Mouse (Mus musculus): ENCODE results near the gene Wdr83os. TPM values are rescaled to one million over a fixed set of nuclear protein-coding genes. Genes with fewer than 3 reads are reported as not detected.
"Not testable (repeated sequence)": the region's sequence is repeated elsewhere in the genome, so short reads cannot be mapped to it uniquely, and the experiment has no call there.

Gene Wdr83os
- total RNA-seq, 1 experiment from 2014 or later, result 51.9 TPM

- ATAC-seq (replicated peaks in 1 of 2; ENCODE audit: insufficient read depth in 1 of 2, low FRiP score in 2 of 2, low TSS enrichment in 1 of 2, low read depth in 1 of 2, poor library complexity in 2 of 2, severe bottlenecking in 2 of 2), result no peak
These were observed 12.6 kb upstream of the Wdr83os start, which contains the start of gene Gm5741 for GRCm38 (mm10) chr8:85067982-85068381. Gene Gm5741, minus strand, starts transcription at chr8:85067982.

GRCm38 (mm10) chr8:85071041-85071440 is 9.5 kb upstream of the Wdr83os start:
- ATAC-seq (replicated peaks in 1 of 2; ENCODE audit: insufficient read depth in 1 of 2, low FRiP score in 2 of 2, low TSS enrichment in 1 of 2, low read depth in 1 of 2, poor library complexity in 2 of 2, severe bottlenecking in 2 of 2), result no peak

GRCm38 (mm10) chr8:85071514-85072281 is 8.8 kb upstream of the Wdr83os start, which contains the start of gene Dhps:
Gene Dhps, plus strand, starts transcription at chr8:85071757.
- ATAC-seq (replicated peaks in 1 of 2; ENCODE audit: insufficient read depth in 1 of 2, low FRiP score in 2 of 2, low TSS enrichment in 1 of 2, low read depth in 1 of 2, poor library complexity in 2 of 2, severe bottlenecking in 2 of 2), result peak; percentile 89 to 91

GRCm38 (mm10) chr8:85072364-85072929 is 8.1 kb upstream of the Wdr83os start:
- 0 out of 4 replicates have a peak, but pooled peaks of 1 of the 2 experiments have one; percentile 2 for ATAC-seq (replicated peaks in 1 of 2; ENCODE audit: insufficient read depth in 1 of 2, low FRiP score in 2 of 2, low TSS enrichment in 1 of 2, low read depth in 1 of 2, poor library complexity in 2 of 2, severe bottlenecking in 2 of 2)

- no peak for ATAC-seq (replicated peaks in 1 of 2; ENCODE audit: insufficient read depth in 1 of 2, low FRiP score in 2 of 2, low TSS enrichment in 1 of 2, low read depth in 1 of 2, poor library complexity in 2 of 2, severe bottlenecking in 2 of 2)
These were observed 7.4 kb upstream of the Wdr83os start for GRCm38 (mm10) chr8:85073041-85073612.

GRCm38 (mm10) chr8:85074167-85074566 is 6.4 kb upstream of the Wdr83os start:
- ATAC-seq (replicated peaks in 1 of 2; ENCODE audit: insufficient read depth in 1 of 2, low FRiP score in 2 of 2, low TSS enrichment in 1 of 2, low read depth in 1 of 2, poor library complexity in 2 of 2, severe bottlenecking in 2 of 2), result no peak

GRCm38 (mm10) chr8:85074617-85075016 is 5.9 kb upstream of the Wdr83os start:
- ATAC-seq (replicated peaks in 1 of 2; ENCODE audit: insufficient read depth in 1 of 2, low FRiP score in 2 of 2, low TSS enrichment in 1 of 2, low read depth in 1 of 2, poor library complexity in 2 of 2, severe bottlenecking in 2 of 2), result no peak

GRCm38 (mm10) chr8:85076001-85076400 is 4.5 kb upstream of the Wdr83os start:
- ATAC-seq (replicated peaks in 1 of 2; ENCODE audit: insufficient read depth in 1 of 2, low FRiP score in 2 of 2, low TSS enrichment in 1 of 2, low read depth in 1 of 2, poor library complexity in 2 of 2, severe bottlenecking in 2 of 2), result no peak

- ATAC-seq (replicated peaks in 1 of 2; ENCODE audit: insufficient read depth in 1 of 2, low FRiP score in 2 of 2, low TSS enrichment in 1 of 2, low read depth in 1 of 2, poor library complexity in 2 of 2, severe bottlenecking in 2 of 2), result peak; percentile 48 to 61; a peak in 2 of 4 replicates
These were observed 3.5 kb upstream of the Wdr83os start for GRCm38 (mm10) chr8:85076993-85077392.

- ATAC-seq (replicated peaks in 1 of 2; ENCODE audit: insufficient read depth in 1 of 2, low FRiP score in 2 of 2, low TSS enrichment in 1 of 2, low read depth in 1 of 2, poor library complexity in 2 of 2, severe bottlenecking in 2 of 2), result no peak
These were observed 367 bp upstream of the Wdr83os start for GRCm38 (mm10) chr8:85080214-85080531.

- ATAC-seq (replicated peaks in 1 of 2; ENCODE audit: insufficient read depth in 1 of 2, low FRiP score in 2 of 2, low TSS enrichment in 1 of 2, low read depth in 1 of 2, poor library complexity in 2 of 2, severe bottlenecking in 2 of 2), result peak; percentile 66 to 67
These were observed 646 bp downstream of the Wdr83os start, which contains the start of gene Wdr83 for GRCm38 (mm10) chr8:85081216-85081555. Gene Wdr83, minus strand, starts transcription at chr8:85081306.

- ATAC-seq (replicated peaks in 1 of 2; ENCODE audit: insufficient read depth in 1 of 2, low FRiP score in 2 of 2, low TSS enrichment in 1 of 2, low read depth in 1 of 2, poor library complexity in 2 of 2, severe bottlenecking in 2 of 2), result not testable (repeated sequence)
These were observed 1.6 kb downstream of the Wdr83os start for GRCm38 (mm10) chr8:85082169-85082568.

- peak; percentile 74 to 78 for ATAC-seq (replicated peaks in 1 of 2; ENCODE audit: insufficient read depth in 1 of 2, low FRiP score in 2 of 2, low TSS enrichment in 1 of 2, low read depth in 1 of 2, poor library complexity in 2 of 2, severe bottlenecking in 2 of 2)
These were observed 2.7 kb downstream of the Wdr83os start, which contains the start of gene Man2b1 for GRCm38 (mm10) chr8:85083108-85083813. Gene Man2b1, plus strand, starts transcription at chr8:85083270.

- peak in 1 of 2 experiments; percentile 14; a peak in 1 of 4 replicates for ATAC-seq (replicated peaks in 1 of 2; ENCODE audit: insufficient read depth in 1 of 2, low FRiP score in 2 of 2, low TSS enrichment in 1 of 2, low read depth in 1 of 2, poor library complexity in 2 of 2, severe bottlenecking in 2 of 2)
These were observed 4.1 kb downstream of the Wdr83os start for GRCm38 (mm10) chr8:85084633-85085032.

GRCm38 (mm10) chr8:85086238-85086637 is 5.7 kb downstream of the Wdr83os start:
- no peak for ATAC-seq (replicated peaks in 1 of 2; ENCODE audit: insufficient read depth in 1 of 2, low FRiP score in 2 of 2, low TSS enrichment in 1 of 2, low read depth in 1 of 2, poor library complexity in 2 of 2, severe bottlenecking in 2 of 2)

GRCm38 (mm10) chr8:85088771-85089170 is 8.2 kb downstream of the Wdr83os start:
- no peak for ATAC-seq (replicated peaks in 1 of 2; ENCODE audit: insufficient read depth in 1 of 2, low FRiP score in 2 of 2, low TSS enrichment in 1 of 2, low read depth in 1 of 2, poor library complexity in 2 of 2, severe bottlenecking in 2 of 2)

GRCm38 (mm10) chr8:85090856-85091255 is 10.3 kb downstream of the Wdr83os start:
- ATAC-seq (replicated peaks in 1 of 2; ENCODE audit: insufficient read depth in 1 of 2, low FRiP score in 2 of 2, low TSS enrichment in 1 of 2, low read depth in 1 of 2, poor library complexity in 2 of 2, severe bottlenecking in 2 of 2), result no peak

Data from hematopoietic stem cell, adult 5-6 weeks (primary cell).